ENCODE assay signal across 20 mouse cellular contexts in genomic region chr10:126634731-126635130, GRCm38 (mm10).
"Had no signal": no experiment of that assay in that cellular context is flagged by ENCODE, and none has a peak within 500 bp of the region (broad histone marks: within the 10 kb centered on the region; RNA-seq: fewer than 3 reads in every experiment).

No protein-coding gene starts in this region.

- H3K4me2 ChIP-seq: kidney, embryonic 15.5 days; liver, embryonic 13.5 days; midbrain, embryonic 11.5 days; midbrain, embryonic 15.5 days; neural tube, embryonic 13.5 days had no signal

- ATAC-seq: midbrain, embryonic 15.5 days had no signal

- H3K4me3 ChIP-seq: kidney, embryonic 15.5 days; left cerebral cortex, adult 2 months; liver, embryonic 13.5 days; midbrain, embryonic 15.5 days; myocyte; neural tube, embryonic 13.5 days had no signal

- H3K9me3 ChIP-seq: kidney, embryonic 15.5 days; liver, embryonic 13.5 days; midbrain, embryonic 15.5 days; neural tube, embryonic 13.5 days had no signal

- DNase-seq: kidney, postnatal 10 days; kidney, postnatal 36 days; layer of hippocampus, postnatal 36 days; liver, embryonic 13.5 days; lung, adult 2 months; lung, postnatal 14 days; lung, postnatal 4 days; right cerebral cortex, adult 18-20 months; right cerebral cortex, postnatal 14 days; right cerebral cortex, postnatal 4 days; thymus, adult 2 months; thymus, postnatal 14 days; thymus, postnatal 4 days had no signal

- H3K9ac ChIP-seq: kidney, embryonic 15.5 days; liver, embryonic 13.5 days; midbrain, embryonic 15.5 days; neural tube, embryonic 13.5 days had no signal

- H3K4me1 ChIP-seq: kidney, embryonic 15.5 days; liver, embryonic 13.5 days; neural tube, embryonic 13.5 days had no signal

- H3K27ac ChIP-seq: kidney, embryonic 15.5 days; left cerebral cortex, adult 2 months; liver, embryonic 13.5 days; midbrain, embryonic 15.5 days; neural tube, embryonic 13.5 days; stomach, postnatal 0 days had no signal

- H3K36me3 ChIP-seq: kidney, embryonic 15.5 days; liver, embryonic 13.5 days; midbrain, embryonic 15.5 days; neural tube, embryonic 13.5 days had no signal

- H3K27me3 ChIP-seq: kidney, embryonic 15.5 days; liver, embryonic 13.5 days; midbrain, embryonic 15.5 days; neural tube, embryonic 13.5 days had no signal
